Comparison of ENCODE assay signal across 9 mouse cellular contexts in genomic region chr4:140507172-140507714, GRCm38 (mm10).
A peak's percentile ranks its signal among the peaks of the same experiment; 100 is the strongest.
DNase-seq lines count a peak whose midpoint lies in the region.
"Had no signal": no experiment of that assay in that cellular context is flagged by ENCODE, and none has a peak within 500 bp of the region (broad histone marks: within the 10 kb centered on the region; RNA-seq: fewer than 3 reads in every experiment).

No protein-coding gene starts in this region.

- DNase-seq in kidney, adult 9 months: peak; percentile 20
- DNase-seq in kidney, postnatal 14 days: no peak
- DNase-seq in ovary, postnatal 36 days (ENCODE audit: low spot score): peak; percentile 43
- no peak for DNase-seq in ovary, postnatal 14 days (ENCODE audit: low spot score)
- peak; percentile 46 for DNase-seq in embryonic facial prominence, embryonic 10.5 days (ENCODE audit: low spot score)
- DNase-seq in testis, postnatal 10 days (ENCODE audit: low spot score): peak; percentile 58
- DNase-seq in urinary bladder, postnatal 4 days (ENCODE audit: low spot score in 2 of 2): no peak
- DNase-seq in layer of hippocampus, adult 9-11 months: no peak
- DNase-seq: cerebellum, adult 2 months had no signal

- WGBS in embryonic facial prominence, embryonic 10.5 days: 50% methylated on average over 15 of the region's 15 CpGs

- H3K9me3 ChIP-seq in embryonic facial prominence, embryonic 10.5 days: no peaks in the 10 kb centered on the region

- peaks cover 2% of the 10 kb centered on the region; the same call in 1 of the 2 replicates for H3K36me3 ChIP-seq in embryonic facial prominence, embryonic 10.5 days (replicated peaks)

- H3K27ac ChIP-seq in embryonic facial prominence, embryonic 10.5 days (replicated peaks): no peak overlapping the region

- no peaks in the 10 kb centered on the region for H3K27me3 ChIP-seq in embryonic facial prominence, embryonic 10.5 days (replicated peaks; ENCODE audit: low read depth, poor library complexity, severe bottlenecking)

- H3K4me1 ChIP-seq in embryonic facial prominence, embryonic 10.5 days: peaks cover 26% of the 10 kb centered on the region

- no peak overlapping the region for H3K4me3 ChIP-seq in embryonic facial prominence, embryonic 10.5 days

Comparison
In these comparisons a context has a peak if more than half of its experiments do, and no peak if none do; other contexts are left out.
1. DNase-seq: peak in kidney, adult 9 months (single experiment), ovary, postnatal 36 days (single experiment), embryonic facial prominence, embryonic 10.5 days (single experiment) and testis, postnatal 10 days (single experiment); none in kidney, postnatal 14 days (single experiment), ovary, postnatal 14 days (single experiment), urinary bladder, postnatal 4 days (0 of 2) and layer of hippocampus, adult 9-11 months (single experiment).